Mouse (Mus musculus) G1E (cell line): ENCODE results near the gene Pld2. TPM values are rescaled to one million over a fixed set of nuclear protein-coding genes. Genes with fewer than 3 reads are reported as not detected.

Experiments
- ATAC-seq: 2 replicates; pipeline ENCODE4 v1.8.0; 2016; ENCODE audit warnings: mild to moderate bottlenecking; ENCODE audit not compliant: insufficient number of reproducible peaks, poor library complexity, low FRiP score, severe bottlenecking; ENCODE audit errors: extremely low read depth
- DNase-seq: peaks from one replicate; pipeline ENCODE4 v3.0.0; 2012; ENCODE audit warnings: low spot score
- H3K27me3 ChIP-seq: 2 replicates; pipeline ENCODE4 v1.6.1; 2012; ENCODE audit warnings: mild to moderate bottlenecking, low read length, inconsistent platforms; ENCODE audit not compliant: insufficient read depth
- H3K36me3 ChIP-seq: replicated peaks from 2 replicates; pipeline ENCODE3; 2012; ENCODE audit warnings: mild to moderate bottlenecking, inconsistent platforms
- H3K4me1 ChIP-seq: 2 replicates; pipeline ENCODE4 v1.6.1; 2012; ENCODE audit warnings: low read depth, low read length, inconsistent platforms, mixed read lengths; ENCODE audit not compliant: insufficient read depth
- H3K4me3 ChIP-seq: 2 replicates; pipeline ENCODE4 v1.5.1; 2012; ENCODE audit warnings: low read depth, mild to moderate bottlenecking, inconsistent platforms, low read length, moderate library complexity, mixed read lengths
- H3K9me3 ChIP-seq: replicated peaks from 2 replicates; pipeline ENCODE4 v1.6.1; 2012; ENCODE audit warnings: inconsistent platforms
- CTCF ChIP-seq: IDR thresholded peaks from 2 replicates; pipeline ENCODE4 v1.5.1; 2012; ENCODE audit warnings: low read depth, low read length, inconsistent platforms, mixed read lengths
- GATA1 ChIP-seq: IDR thresholded peaks from 2 replicates; pipeline ENCODE4 v1.6.1; 2012; ENCODE audit warnings: borderline replicate concordance, low read length, inconsistent platforms, mixed read lengths
- GATA2 ChIP-seq: IDR thresholded peaks from 2 replicates; pipeline ENCODE4 v1.6.1; 2012; ENCODE audit warnings: low read depth, low read length, inconsistent platforms, borderline replicate concordance
- POLR2AphosphoS5 ChIP-seq: IDR thresholded peaks from 2 replicates; pipeline ENCODE4 v1.6.1; 2012; ENCODE audit warnings: low read depth, low read length, inconsistent platforms; ENCODE audit not compliant: insufficient replicate concordance
- TAL1 ChIP-seq: conservative IDR thresholded peaks from 2 replicates; pipeline ENCODE4 v1.6.1; 2012; ENCODE audit warnings: low read depth, low read length, inconsistent platforms, mixed read lengths
- polyA plus RNA-seq: library from polyadenylated mRNA; stranded (reverse); fragments of >175 nt; gene quantifications from 2 replicates; pipeline ENCODE4 v1.2.3, GENCODE M21; 2012
- total RNA-seq, 2 experiments: library from RNA; stranded (forward) in 1 of 2; stranded (reverse) in 1 of 2; fragments of 200-1000 nt in 1 of 2; fragments of >200 nt in 1 of 2; fragmentation: Nextera tagmentation in 1 of 2; gene quantifications; 2 replicates each; pipeline ENCODE4 v1.2.3; 2014 to 2017

The Pld2 gene
- total and polyA plus RNA-seq, 3 experiments: 0.05 TPM; not detected in 2

- no peak for ATAC-seq
- H3K27me3 ChIP-seq: peaks cover 50% of the 10 kb centered on the region
Measured at GRCm38 (mm10) chr11:70506962-70507515, 32.8 kb upstream of the Pld2 start.

DNA sequence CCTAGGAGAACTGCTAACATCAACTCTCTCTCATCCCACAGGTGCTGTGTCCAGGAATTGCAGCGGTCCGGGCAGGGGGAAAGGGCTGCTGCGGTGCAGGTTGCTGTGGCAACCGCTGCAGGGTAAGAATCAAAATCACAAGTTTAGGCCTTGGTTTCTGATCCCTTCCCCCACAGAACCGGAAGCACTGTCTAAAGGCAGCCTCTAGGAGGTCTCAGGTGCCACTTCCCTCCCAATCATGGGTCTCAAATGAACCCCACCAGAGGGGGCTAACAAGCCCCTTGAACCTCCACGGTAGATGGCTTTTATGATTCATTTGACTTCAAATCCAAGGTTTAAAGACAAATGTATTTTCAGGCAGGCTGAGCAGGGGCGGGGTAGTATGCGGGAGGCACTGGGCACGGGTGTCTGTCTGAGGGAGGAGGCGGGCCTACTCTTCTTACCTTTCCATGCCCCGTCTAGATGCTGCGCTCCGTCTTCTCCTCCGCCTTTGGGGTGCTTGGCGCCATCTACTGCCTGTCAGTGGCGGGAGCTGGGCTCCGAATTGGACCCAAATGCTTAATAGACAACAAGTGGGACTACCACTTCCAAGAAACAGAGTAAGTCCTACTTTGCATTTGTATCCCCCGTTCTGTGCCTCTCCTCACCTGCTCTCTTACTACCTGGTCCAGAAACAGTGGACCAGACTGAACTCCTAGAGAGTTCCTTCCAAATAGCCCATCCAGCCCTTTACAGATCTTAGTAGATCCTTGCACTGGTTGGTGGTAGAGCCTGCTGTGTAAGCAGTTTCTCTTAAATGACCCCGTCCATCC, 29.9 kb upstream of the Pld2 start:
- H3K27me3 ChIP-seq: peaks cover 54% of the 10 kb centered on the region
- no peak for TF ChIP-seq GATA2
- no peak for TF ChIP-seq TAL1
- TF ChIP-seq CTCF: no peak
- no peak for TF ChIP-seq GATA1
- no peak for TF ChIP-seq POLR2AphosphoS5
- DNase-seq: no peak
- no peak overlapping the region for H3K4me3 ChIP-seq
- peaks cover 10% of the 10 kb centered on the region for H3K4me1 ChIP-seq
- no peaks in the 10 kb centered on the region for H3K9me3 ChIP-seq
- no peak for ATAC-seq
- no peaks in the 10 kb centered on the region for H3K36me3 ChIP-seq

More at GRCm38 (mm10) chr11:70506962-70507515, 32.8 kb upstream of the Pld2 start:
- Histone ChIP-seq H3K4me1 (peaks cover 13% of the 10 kb centered on the region), H3K36me3 (no peaks in the 10 kb centered on the region), H3K9me3 (no peaks in the 10 kb centered on the region), H3K4me3 (no peak overlapping the region)
- no peak for DNase-seq
- TF ChIP-seq GATA2 (no peak), CTCF (no peak), TAL1 (no peak), POLR2AphosphoS5 (no peak), GATA1 (no peak)

DNA sequence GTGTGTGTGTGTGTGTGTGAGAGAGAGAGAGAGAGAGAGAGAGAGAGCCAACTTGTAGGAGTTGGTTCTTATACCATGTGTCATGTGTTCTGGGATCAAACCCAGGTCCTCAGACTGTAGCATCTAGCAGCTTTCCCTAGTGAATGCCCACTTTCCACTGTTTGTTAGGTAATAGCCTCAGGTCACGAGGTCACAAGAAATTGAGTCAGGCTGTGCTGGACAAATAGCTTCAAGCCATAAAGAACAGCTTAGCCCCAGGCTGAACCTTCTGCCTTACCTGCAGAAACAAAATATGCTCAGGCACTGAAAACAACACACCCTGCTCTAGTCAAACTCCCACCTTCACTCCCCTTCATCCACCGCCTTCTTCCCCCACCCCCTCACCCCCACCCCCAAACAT, 28.6 kb upstream of the Pld2 start:
- H3K4me3 ChIP-seq: no peak overlapping the region
- no peaks in the 10 kb centered on the region for H3K36me3 ChIP-seq
- no peak for DNase-seq
- TF ChIP-seq TAL1 (no peak), GATA1 (no peak), CTCF (no peak), GATA2 (no peak), POLR2AphosphoS5 (no peak)
- no peak for ATAC-seq
- peaks cover 46% of the 10 kb centered on the region for H3K27me3 ChIP-seq
- no peaks in the 10 kb centered on the region for H3K9me3 ChIP-seq
- no peaks in the 10 kb centered on the region for H3K4me1 ChIP-seq

- no peak for TF ChIP-seq CTCF
- DNase-seq (no peak), ATAC-seq (no peak)
- H3K36me3 ChIP-seq: no peaks in the 10 kb centered on the region
- peaks cover 46% of the 10 kb centered on the region for H3K27me3 ChIP-seq
- H3K4me1 ChIP-seq: no peaks in the 10 kb centered on the region
- H3K9me3 ChIP-seq: no peaks in the 10 kb centered on the region
- H3K4me3 ChIP-seq: no peak overlapping the region
Measured at GRCm38 (mm10) chr11:70511825-70512224, 28.0 kb upstream of the Pld2 start.

DNA sequence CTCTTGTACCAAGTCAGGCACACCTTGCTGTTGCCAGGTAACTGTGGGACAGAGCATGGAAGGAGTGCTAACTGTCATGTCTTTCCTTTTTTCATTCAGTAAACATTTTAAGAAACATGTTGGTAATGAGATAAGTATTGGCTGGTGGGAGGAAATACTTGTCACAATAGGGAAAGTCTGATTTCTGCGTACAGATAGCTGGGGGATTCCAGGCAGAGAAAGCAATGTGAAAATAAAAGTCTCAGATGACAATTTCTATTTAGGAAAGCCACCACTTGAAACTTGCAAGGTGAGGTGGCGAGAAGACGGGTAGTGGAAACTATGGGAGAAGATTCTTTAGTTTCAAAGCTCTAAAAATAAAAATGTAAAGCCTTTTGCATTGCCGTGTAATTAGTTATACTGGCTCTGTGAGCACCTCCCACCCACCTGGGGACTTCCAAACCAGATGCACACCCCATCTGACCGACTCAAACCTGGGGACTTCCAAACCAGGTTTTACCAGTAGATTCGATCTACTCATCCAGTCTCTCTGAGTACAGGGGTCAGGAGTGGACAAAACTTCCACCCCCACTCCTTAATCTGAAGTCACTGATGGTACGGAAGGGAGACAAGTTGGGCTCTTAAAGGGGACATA, 27.0 kb upstream of the Pld2 start:
- Histone ChIP-seq H3K9me3 (no peaks in the 10 kb centered on the region), H3K36me3 (no peaks in the 10 kb centered on the region), H3K4me1 (no peaks in the 10 kb centered on the region), H3K27me3 (peaks cover 43% of the 10 kb centered on the region), H3K4me3 (no peak overlapping the region)
- DNase-seq: no peak
- no peak for TF ChIP-seq GATA2
- no peak for TF ChIP-seq GATA1
- TF ChIP-seq POLR2AphosphoS5: no peak
- no peak for TF ChIP-seq CTCF
- TF ChIP-seq TAL1: no peak
- no peak for ATAC-seq

DNA sequence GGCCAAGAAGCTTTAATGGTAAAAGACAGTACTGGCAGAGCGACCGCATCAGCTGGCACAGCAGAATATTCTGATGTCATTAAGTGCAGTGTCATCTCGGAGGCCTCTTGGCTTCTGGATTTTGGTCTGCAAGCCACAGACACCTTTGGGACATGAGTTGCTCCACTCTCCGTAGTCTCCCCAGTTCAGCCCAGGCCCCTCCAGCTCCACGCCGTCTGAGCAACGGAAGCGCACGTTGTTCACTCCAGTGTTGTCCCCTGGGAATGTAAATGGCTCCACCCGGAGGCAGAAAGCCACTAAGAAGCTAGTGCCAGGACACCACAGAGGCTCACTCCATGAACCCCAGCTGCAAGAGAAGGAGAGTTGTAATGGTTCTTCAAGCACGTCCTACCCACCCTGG, 26.3 kb upstream of the Pld2 start:
- peaks cover 39% of the 10 kb centered on the region for H3K27me3 ChIP-seq
- no peaks in the 10 kb centered on the region for H3K36me3 ChIP-seq
- H3K4me3 ChIP-seq: no peak overlapping the region
- no peak for DNase-seq
- H3K4me1 ChIP-seq: no peaks in the 10 kb centered on the region
- TF ChIP-seq POLR2AphosphoS5: no peak
- no peak for TF ChIP-seq CTCF
- TF ChIP-seq TAL1: no peak
- TF ChIP-seq GATA2: no peak
- TF ChIP-seq GATA1: no peak
- no peaks in the 10 kb centered on the region for H3K9me3 ChIP-seq
- no peak for ATAC-seq
